Mouse (Mus musculus): ENCODE results near the gene Tmem214. TPM values are rescaled to one million over a fixed set of nuclear protein-coding genes. Genes with fewer than 3 reads are reported as not detected.

Gene Tmem214
- polyA plus RNA-seq, 1 experiment: 0.90 TPM

DNA sequence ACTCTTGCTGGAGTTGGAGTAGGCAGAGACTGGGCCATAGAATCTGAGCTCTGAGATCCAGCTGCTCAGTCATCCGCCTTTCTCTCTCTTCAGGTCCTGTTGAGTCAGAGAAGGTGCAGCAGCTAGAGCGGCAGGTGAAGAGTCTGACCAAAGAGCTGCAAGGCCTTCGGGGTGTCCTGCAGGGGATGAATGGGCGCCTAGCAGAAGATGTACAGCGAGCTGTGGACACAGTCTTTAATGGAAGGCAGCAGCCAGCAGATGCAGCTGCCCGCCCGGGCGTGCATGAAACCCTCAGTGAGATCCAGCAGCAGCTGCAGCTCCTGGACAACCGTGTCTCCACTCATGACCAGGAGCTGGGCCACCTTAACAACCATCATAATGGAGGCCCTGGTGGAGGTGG is 49.0 kb downstream of the Tmem214 start:
- Histone ChIP-seq H3K4me1 (ENCODE audit: control insufficient read depth) (peaks cover 74% of the 10 kb centered on the region), H3K4me3 (replicated peaks) (no peak overlapping the region), H3K36me3 (ENCODE audit: control insufficient read depth) (peaks cover 27% of the 10 kb centered on the region), H3K9me3 (ENCODE audit: control insufficient read depth, low read length) (no peaks in the 10 kb centered on the region), H3K27me3 (ENCODE audit: control insufficient read depth) (no peaks in the 10 kb centered on the region)
- no peak for TF ChIP-seq TAL1 (IDR thresholded peaks at IDR 0.05; ENCODE audit: low read length)
- no peak for TF ChIP-seq GATA1 (IDR thresholded peaks at IDR 0.05; ENCODE audit: low read length)

GRCm38 (mm10) chr5:30917348-30917747 is 49.5 kb downstream of the Tmem214 start:
- Histone ChIP-seq H3K27me3 (ENCODE audit: control insufficient read depth) (no peaks in the 10 kb centered on the region), H3K36me3 (ENCODE audit: control insufficient read depth) (peaks cover 27% of the 10 kb centered on the region), H3K9me3 (ENCODE audit: control insufficient read depth, low read length) (no peaks in the 10 kb centered on the region), H3K4me1 (ENCODE audit: control insufficient read depth) (peaks cover 75% of the 10 kb centered on the region), H3K4me3 (replicated peaks) (no peak overlapping the region)
- no peak for TF ChIP-seq TAL1 (IDR thresholded peaks at IDR 0.05; ENCODE audit: low read length)
- TF ChIP-seq GATA1 (IDR thresholded peaks at IDR 0.05; ENCODE audit: low read length): no peak

DNA sequence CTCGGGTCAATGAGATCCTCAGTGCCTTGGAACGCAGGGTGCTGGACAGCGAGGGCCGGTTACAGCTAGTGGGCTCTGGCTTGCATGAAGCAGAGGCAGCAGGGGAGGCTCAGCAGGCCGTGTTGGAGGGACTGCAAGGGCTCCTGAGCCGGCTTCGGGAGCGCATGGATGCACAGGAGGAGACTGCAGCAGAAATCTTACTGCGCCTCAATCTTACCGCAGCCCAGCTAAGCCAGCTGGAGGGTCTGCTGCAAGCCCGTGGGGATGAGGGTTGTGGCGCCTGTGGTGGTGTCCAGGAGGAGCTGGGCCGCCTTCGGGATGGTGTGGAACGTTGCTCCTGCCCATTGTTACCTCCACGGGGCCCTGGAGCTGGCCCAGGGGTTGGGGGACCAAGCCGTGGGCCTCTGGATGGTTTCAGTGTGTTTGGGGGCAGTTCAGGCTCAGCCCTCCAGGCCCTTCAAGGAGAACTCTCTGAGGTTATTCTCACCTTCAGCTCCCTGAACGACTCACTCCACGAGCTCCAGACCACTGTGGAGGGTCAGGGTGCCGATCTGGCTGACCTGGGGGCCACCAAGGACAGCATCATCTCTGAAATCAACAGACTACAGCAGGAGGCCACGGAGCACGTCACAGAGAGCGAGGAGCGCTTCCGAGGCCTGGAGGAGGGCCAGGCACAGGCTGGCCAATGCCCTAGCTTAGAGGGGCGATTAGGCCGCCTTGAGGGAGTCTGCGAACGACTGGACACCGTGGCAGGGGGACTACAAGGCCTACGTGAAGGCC is 50.3 kb downstream of the Tmem214 start:
- TF ChIP-seq TAL1 (IDR thresholded peaks at IDR 0.05; ENCODE audit: low read length): no peak
- H3K4me3 ChIP-seq (replicated peaks): no peak overlapping the region
- H3K27me3 ChIP-seq (ENCODE audit: control insufficient read depth): no peaks in the 10 kb centered on the region
- no peaks in the 10 kb centered on the region for H3K9me3 ChIP-seq (ENCODE audit: control insufficient read depth, low read length)
- peaks cover 75% of the 10 kb centered on the region for H3K4me1 ChIP-seq (ENCODE audit: control insufficient read depth)
- peaks cover 27% of the 10 kb centered on the region for H3K36me3 ChIP-seq (ENCODE audit: control insufficient read depth)

- Histone ChIP-seq H3K4me3 (replicated peaks) (no peak overlapping the region), H3K27me3 (ENCODE audit: control insufficient read depth) (no peaks in the 10 kb centered on the region), H3K9me3 (ENCODE audit: control insufficient read depth, low read length) (no peaks in the 10 kb centered on the region), H3K36me3 (ENCODE audit: control insufficient read depth) (peaks cover 27% of the 10 kb centered on the region), H3K4me1 (ENCODE audit: control insufficient read depth) (peaks cover 70% of the 10 kb centered on the region)
- TF ChIP-seq GATA1 (IDR thresholded peaks at IDR 0.05; ENCODE audit: low read length) (no peak), TAL1 (IDR thresholded peaks at IDR 0.05; ENCODE audit: low read length) (no peak)
Observed at GRCm38 (mm10) chr5:30918691-30919090, 50.9 kb downstream of the Tmem214 start.

- no peak overlapping the region for H3K4me3 ChIP-seq (replicated peaks)
- H3K4me1 ChIP-seq (ENCODE audit: control insufficient read depth): peaks cover 58% of the 10 kb centered on the region
- no peaks in the 10 kb centered on the region for H3K27me3 ChIP-seq (ENCODE audit: control insufficient read depth)
- TF ChIP-seq TAL1 (IDR thresholded peaks at IDR 0.05; ENCODE audit: low read length) (no peak), GATA1 (IDR thresholded peaks at IDR 0.05; ENCODE audit: low read length) (no peak)
- H3K9me3 ChIP-seq (ENCODE audit: control insufficient read depth, low read length): no peaks in the 10 kb centered on the region
- peaks cover 32% of the 10 kb centered on the region for H3K36me3 ChIP-seq (ENCODE audit: control insufficient read depth)
Observed at GRCm38 (mm10) chr5:30919831-30920614, 52.2 kb downstream of the Tmem214 start.

DNA sequence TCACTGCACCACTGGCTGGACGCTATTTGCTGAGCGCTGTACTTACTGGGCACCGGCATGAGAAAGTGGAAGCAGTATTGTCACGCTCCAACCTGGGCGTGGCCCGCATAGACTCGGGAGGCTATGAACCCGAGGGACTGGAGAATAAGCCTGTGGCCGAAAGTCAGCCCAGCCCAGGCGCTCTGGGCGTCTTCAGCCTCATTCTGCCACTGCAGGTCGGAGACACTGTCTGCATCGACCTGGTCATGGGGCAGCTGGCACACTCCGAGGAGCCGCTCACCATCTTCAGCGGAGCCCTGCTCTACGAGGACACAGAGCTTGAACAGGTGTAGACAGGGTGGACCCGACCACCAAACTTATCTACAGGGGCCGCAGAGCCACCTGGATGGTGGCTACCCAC is 52.8 kb downstream of the Tmem214 start:
- TF ChIP-seq TAL1 (IDR thresholded peaks at IDR 0.05; ENCODE audit: low read length): no peak
- TF ChIP-seq GATA1 (IDR thresholded peaks at IDR 0.05; ENCODE audit: low read length): no peak
- Histone ChIP-seq H3K27me3 (ENCODE audit: control insufficient read depth) (no peaks in the 10 kb centered on the region), H3K9me3 (ENCODE audit: control insufficient read depth, low read length) (no peaks in the 10 kb centered on the region), H3K4me3 (replicated peaks) (peak overlapping the region; percentile 67), H3K4me1 (ENCODE audit: control insufficient read depth) (peaks cover 52% of the 10 kb centered on the region), H3K36me3 (ENCODE audit: control insufficient read depth) (peaks cover 36% of the 10 kb centered on the region)

GRCm38 (mm10) chr5:30921256-30922033 is 53.6 kb downstream of the Tmem214 start, which contains the start of gene Khk:
Gene Khk, plus strand, starts transcription at chr5:30921431.
- Histone ChIP-seq H3K4me1 (ENCODE audit: control insufficient read depth) (peaks cover 44% of the 10 kb centered on the region), H3K36me3 (ENCODE audit: control insufficient read depth) (peaks cover 36% of the 10 kb centered on the region), H3K4me3 (replicated peaks) (peak within 1 kb of the TSS; percentile 67), H3K9me3 (ENCODE audit: control insufficient read depth, low read length) (no peaks in the 10 kb centered on the region), H3K27me3 (ENCODE audit: control insufficient read depth) (no peaks in the 10 kb centered on the region)
- no peak for TF ChIP-seq TAL1 (IDR thresholded peaks at IDR 0.05; ENCODE audit: low read length)
- TF ChIP-seq GATA1 (IDR thresholded peaks at IDR 0.05; ENCODE audit: low read length): peak; percentile 35; the same call in 1 of the 2 replicates

- Histone ChIP-seq H3K4me1 (ENCODE audit: control insufficient read depth) (peaks cover 35% of the 10 kb centered on the region), H3K4me3 (replicated peaks) (peak overlapping the region; percentile 67), H3K36me3 (ENCODE audit: control insufficient read depth) (peaks cover 34% of the 10 kb centered on the region), H3K27me3 (ENCODE audit: control insufficient read depth) (no peaks in the 10 kb centered on the region), H3K9me3 (ENCODE audit: control insufficient read depth, low read length) (no peaks in the 10 kb centered on the region)
- no peak for TF ChIP-seq GATA1 (IDR thresholded peaks at IDR 0.05; ENCODE audit: low read length)
- no peak for TF ChIP-seq TAL1 (IDR thresholded peaks at IDR 0.05; ENCODE audit: low read length)
Observed at GRCm38 (mm10) chr5:30922581-30923041, 54.8 kb downstream of the Tmem214 start.

Measured in erythroblast, embryonic 14.5 days (primary cell).